Mouse (Mus musculus): Measurements from ENCODE around the gene Arid4b. TPM values are rescaled to one million over a fixed set of nuclear protein-coding genes. Genes with fewer than 3 reads are reported as not detected.

Arid4b gene
- total RNA-seq, 2 experiments from 2014 or later = 26.7 to 31.9 TPM

Other genes starting within 250 kb of the Arid4b start
- 10 to 100 TPM; 15.2 to 16.2 TPM for gene B3galnt2, start 108.8 kb upstream of the Arid4b start, total RNA-seq (2021)
- 10 to 100 TPM; 29.1 to 30.1 TPM for gene Tbce, start 23.6 kb upstream of the Arid4b start, total RNA-seq (2021)
- gene Ggps1, start 256 bp downstream of the Arid4b start, total RNA-seq (2021) = 10 to 100 TPM; 30.4 to 33.3 TPM